Mouse (Mus musculus): ENCODE data around the gene Pms2. TPM values are rescaled to one million over a fixed set of nuclear protein-coding genes. Genes with fewer than 3 reads are reported as not detected.

Pms2 gene
- total RNA-seq (2018; cell fraction: chromatin; rRNA removed) = 10 to 100 TPM in 16 of 26 experiments, 1 to 10 TPM in 10; 2.1 to 34.3 (median 16.2) TPM
- total RNA-seq (2018; cell fraction: cytosol; rRNA removed) = 1 to 10 TPM; 1.3 to 5.6 (median 3.4) TPM
- total RNA-seq (2018; cell fraction: nucleus; rRNA removed) = 10 to 100 TPM in 8 of 26 experiments, 1 to 10 TPM in 18; 1.3 to 22.0 (median 5.6) TPM
- polyA plus RNA-seq (2018) = 2.4 to 5.8 TPM (median 3.8 TPM) in 3 replicates

DNA sequence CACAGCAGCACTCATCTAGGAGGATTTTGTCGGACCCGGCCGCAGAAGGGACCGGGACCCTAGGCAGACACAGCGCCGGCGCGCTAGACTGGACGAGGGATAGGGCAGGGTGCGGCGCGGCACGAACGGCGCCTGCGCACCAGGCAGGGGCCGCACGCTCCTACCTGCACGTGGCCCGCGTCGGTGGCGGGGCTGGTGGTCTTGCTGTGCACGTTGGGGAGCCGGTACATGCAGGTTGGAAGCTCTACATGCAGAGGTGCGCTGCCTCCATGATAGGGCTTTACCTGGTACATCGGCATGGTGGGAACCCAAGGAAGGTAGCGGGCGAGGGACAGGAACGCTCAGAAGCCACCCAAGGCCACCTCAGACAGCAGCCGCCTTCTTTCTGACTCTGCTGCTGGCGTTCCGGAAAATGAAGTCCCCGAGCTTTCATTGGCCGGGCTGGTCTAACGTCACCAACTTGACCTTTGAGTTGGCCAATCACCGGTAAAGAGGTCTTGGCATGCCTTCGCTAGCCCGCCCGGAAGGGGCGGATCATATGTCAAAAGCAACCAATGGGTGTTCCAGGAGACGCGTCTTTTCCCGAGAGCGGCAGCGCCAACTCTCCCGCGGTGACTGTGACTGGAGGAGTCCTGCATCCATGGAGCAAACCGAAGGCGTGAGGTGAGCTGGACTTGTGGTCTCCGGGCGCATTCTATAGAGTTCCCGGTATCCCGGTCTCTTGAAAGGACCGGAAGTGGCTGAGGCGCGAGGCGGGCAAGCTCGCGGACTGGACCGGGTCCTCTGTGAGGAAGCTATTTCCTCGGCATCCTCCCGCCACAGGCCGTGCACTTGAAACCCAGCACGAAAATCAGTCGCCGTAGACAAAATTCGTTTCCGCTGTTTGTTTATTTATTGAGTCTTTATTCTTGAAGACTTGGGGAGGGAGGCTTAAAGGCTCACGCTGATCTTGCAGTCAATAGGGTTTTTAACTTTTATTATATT lies at the start of gene Pms2, which contains the start of gene Aimp2:
Pms2 (plus strand) TSS at position 548 of the 984 bp plus-strand sequence.
Aimp2 (minus strand) TSS at position 431 of the 984 bp plus-strand sequence.
- Histone ChIP-seq H3K36me3 (ENCODE audit: inconsistent target) (no peaks in the 10 kb centered on the region; the same call in 1 of the 2 replicates), H3K4me3 (ENCODE audit: inconsistent target) (peak within 1 kb of the TSS; percentile 87), H3K79me2 (ENCODE audit: inconsistent target) (peaks cover 55% of the 10 kb centered on the region), H3K27ac (peak within 1 kb of the TSS; percentile 25; the same call in 1 of the 2 replicates)
- under 1% methylated on average over 70 of the region's 70 CpGs for WGBS (ENCODE audit: missing documents)

DNA sequence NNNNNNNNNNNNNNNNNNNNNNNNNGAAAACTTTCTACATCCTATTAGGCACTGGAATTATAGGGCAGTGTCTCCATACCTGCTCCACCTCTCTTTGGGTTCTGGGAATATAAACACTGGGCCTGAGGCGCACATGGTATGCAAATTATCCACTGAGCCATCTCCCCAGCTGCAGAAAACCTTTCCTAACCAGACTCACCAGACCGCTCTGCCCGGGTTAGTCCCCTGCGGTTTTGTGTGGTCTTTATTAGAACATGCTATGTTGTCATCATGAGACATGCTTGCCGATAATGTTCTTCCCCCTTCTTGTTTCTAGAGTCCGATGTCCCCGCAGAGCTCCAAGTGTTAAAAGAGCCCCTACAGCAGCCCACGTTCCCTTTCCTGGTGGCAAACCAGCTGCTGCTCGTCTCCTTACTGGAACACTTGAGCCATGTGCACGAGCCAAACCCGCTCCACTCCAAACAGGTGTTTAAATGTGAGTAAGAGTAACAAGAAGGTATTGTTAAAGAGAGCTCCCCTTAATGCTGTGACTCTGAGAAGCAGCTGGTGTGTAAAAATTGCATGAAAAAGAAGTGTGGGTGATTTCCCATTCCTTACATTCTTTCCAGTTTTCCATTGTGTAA lies 38.1 kb upstream of the Pms2 start:
- whole genome bisulfite sequencing (ENCODE audit: missing documents) = 93% methylated on average over 11 of the region's 11 CpGs
- Histone ChIP-seq H3K27ac (no peak overlapping the region), H3K79me2 (ENCODE audit: inconsistent target) (no peaks in the 10 kb centered on the region; the same call in 1 of the 2 replicates), H3K36me3 (ENCODE audit: inconsistent target) (peaks cover 24% of the 10 kb centered on the region), H3K4me3 (ENCODE audit: inconsistent target) (no peak overlapping the region)

DNA sequence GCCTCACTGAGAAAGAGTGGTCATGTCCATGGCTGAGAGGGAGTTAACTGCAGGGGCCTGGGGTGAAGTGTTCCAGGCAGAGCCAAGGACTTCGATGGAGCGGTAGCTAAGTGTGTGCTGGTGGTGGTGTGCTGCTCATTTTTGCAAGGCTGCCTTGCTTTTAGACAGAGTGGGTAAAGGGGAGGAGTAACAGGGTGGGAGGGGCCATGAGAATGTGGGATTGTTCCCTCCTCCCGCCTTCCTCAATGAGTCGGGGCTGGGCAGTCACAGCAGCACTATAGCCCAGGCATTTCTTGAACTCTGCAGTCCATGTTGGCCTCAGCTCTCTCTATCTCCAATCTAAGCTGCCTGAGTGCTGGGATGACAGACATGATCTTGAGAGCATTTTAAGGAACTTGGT lies 35.2 kb upstream of the Pms2 start:
- Histone ChIP-seq H3K79me2 (ENCODE audit: inconsistent target) (no peaks in the 10 kb centered on the region; the same call in 1 of the 2 replicates), H3K4me3 (ENCODE audit: inconsistent target) (no peak overlapping the region), H3K36me3 (ENCODE audit: inconsistent target) (peaks cover 50% of the 10 kb centered on the region), H3K27ac (no peak overlapping the region)
- 71% methylated on average over 4 of the region's 4 CpGs for WGBS (ENCODE audit: missing documents)

DNA sequence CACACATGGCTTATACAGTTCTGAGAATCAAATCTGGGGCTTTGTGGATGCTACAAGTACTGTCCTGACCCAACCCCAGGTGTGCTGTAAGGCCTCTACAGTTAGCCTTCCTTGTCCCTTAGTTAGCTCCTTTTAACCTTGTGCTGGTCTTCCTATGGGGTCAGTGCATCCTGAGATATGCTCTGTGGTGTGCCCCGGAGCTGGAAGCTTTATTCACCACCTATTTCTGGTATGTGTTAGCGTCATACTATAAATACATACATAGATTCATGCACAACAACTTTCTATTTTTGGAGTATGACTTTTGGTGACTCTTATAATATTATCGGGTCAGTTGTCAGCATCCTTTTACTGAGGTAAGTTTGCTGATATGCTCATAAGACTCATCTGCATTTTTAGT lies 24.5 kb upstream of the Pms2 start:
- H3K27ac ChIP-seq = no peak overlapping the region
- 100% methylated on average over 3 of the region's 3 CpGs for WGBS (ENCODE audit: missing documents)

DNA sequence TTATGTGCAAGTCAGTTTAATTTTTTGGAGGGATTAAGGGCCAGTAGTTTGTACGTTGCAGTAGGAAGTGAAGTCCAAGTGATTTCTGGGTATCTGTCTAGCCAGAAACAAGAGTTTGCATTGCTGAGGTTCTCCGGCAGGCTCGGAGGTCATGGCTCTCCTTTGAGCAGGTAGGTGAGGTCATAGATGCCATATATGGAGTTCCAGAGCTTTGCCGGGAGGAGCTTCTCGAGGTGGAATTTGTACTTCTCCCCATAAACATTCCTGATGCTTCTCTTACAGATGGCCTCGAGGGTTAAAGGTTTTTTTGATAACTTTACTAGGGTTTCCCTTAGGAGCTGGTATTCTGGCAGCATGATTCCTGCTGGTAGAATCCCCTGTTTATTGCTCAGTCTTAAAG lies 19.0 kb upstream of the Pms2 start:
- Histone ChIP-seq H3K4me3 (ENCODE audit: inconsistent target) (no peak overlapping the region), H3K79me2 (ENCODE audit: inconsistent target) (no peaks in the 10 kb centered on the region), H3K27ac (no peak overlapping the region), H3K36me3 (ENCODE audit: inconsistent target) (peaks cover 72% of the 10 kb centered on the region)
- WGBS (ENCODE audit: missing documents) = 97% methylated on average over 6 of the region's 6 CpGs

More for the DNA sequence above, 24.5 kb upstream of the Pms2 start:
- Histone ChIP-seq H3K4me3 (ENCODE audit: inconsistent target) (no peak overlapping the region), H3K36me3 (ENCODE audit: inconsistent target) (peaks cover 97% of the 10 kb centered on the region), H3K79me2 (ENCODE audit: inconsistent target) (no peaks in the 10 kb centered on the region)

DNA sequence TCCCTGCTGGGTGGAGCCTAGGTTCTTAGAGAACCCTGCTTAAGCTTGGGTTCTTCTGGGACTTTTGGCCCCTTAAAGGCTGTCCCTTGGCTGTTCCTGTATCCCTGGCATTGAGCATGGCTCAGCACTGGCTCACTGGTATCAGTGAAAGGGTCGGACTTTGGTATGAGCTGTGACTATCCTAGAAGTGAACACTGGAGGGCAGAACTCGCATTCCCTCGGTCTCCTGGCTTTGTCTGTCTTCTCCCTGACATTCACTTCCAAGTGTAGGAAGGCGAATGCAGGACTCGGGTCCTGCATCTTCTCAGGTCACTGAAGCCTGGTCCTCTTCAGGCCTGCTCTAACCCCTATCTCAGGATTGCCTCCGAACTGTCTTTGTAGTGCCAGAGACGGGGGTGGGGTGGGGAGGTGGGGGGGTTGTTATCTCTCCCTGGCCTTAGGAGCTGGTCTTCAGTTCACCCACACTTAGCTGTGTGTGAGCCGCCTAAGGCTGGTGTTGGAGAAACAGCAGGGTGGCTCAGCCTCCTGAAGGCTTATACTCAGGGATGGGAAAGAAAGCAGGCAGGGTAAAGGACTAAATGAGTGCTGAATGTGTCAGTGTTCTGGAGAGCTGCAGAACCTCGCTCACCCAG lies 17.4 kb upstream of the Pms2 start:
- Histone ChIP-seq H3K27ac (no peak overlapping the region), H3K36me3 (ENCODE audit: inconsistent target) (peaks cover 64% of the 10 kb centered on the region), H3K79me2 (ENCODE audit: inconsistent target) (no peaks in the 10 kb centered on the region), H3K4me3 (ENCODE audit: inconsistent target) (no peak overlapping the region)
- 95% methylated on average over 9 of the region's 9 CpGs for WGBS (ENCODE audit: missing documents)

DNA sequence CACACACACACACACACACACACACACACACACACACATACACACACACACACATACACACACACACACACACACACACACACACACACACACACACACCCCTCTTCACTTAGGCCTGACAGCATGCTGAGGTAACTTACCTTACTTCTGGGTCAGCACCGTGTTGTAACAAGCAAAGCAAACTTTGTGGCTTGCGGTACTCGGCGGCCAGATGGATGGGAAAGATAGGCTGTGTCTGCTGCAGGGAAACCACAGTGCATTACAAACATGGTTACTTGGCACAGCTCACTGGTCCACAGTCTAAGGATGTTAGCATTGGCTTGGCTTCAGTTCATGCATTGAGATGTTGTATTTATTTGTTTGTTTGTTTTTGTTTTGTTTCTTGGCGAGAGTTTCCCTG lies 16.4 kb upstream of the Pms2 start:
- whole genome bisulfite sequencing (ENCODE audit: missing documents) = 36% methylated on average over 5 of the region's 5 CpGs
- H3K36me3 ChIP-seq (ENCODE audit: inconsistent target) = peaks cover 65% of the 10 kb centered on the region
- no peak overlapping the region for H3K27ac ChIP-seq
- H3K79me2 ChIP-seq (ENCODE audit: inconsistent target) = no peaks in the 10 kb centered on the region
- no peak overlapping the region for H3K4me3 ChIP-seq (ENCODE audit: inconsistent target)

DNA sequence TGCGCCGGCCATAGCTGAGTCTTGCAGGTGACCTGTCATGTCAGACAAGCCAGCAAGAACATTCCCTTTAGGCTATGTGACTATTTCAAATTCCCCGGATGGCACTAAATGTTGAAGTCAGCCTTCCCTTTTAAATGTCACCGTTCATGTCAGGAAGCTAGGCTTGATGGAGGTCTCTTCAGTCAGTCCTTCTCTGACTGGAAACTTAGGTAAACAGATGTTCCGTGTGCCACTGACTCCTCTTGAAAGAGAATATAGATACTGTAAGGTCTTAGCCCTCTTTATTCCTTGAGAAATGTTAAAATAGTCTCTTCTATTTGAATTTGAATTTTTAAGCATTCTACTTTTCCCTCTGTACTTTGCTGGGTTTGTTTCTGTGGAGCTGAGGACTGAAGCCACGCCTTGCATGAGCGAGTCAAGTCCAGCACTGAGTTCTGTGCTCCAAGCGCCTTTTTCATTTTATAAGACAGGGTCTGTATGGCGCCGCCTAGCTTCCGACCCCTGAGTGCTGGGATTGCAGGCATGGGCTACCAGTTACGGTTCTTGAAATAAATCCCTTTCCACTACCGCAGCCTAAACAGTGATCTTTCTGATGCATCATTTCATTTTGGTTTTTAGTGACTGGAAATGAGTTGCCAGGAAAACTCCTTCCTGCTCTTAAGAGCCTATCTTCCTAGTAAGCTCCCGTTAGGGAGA lies 12.0 kb upstream of the Pms2 start, which contains the start of gene Ankrd61:
Ankrd61 (minus strand) TSS at position 51 of the 696 bp plus-strand sequence.
- Histone ChIP-seq H3K4me3 (ENCODE audit: inconsistent target) (no peak within 1 kb of the TSS), H3K36me3 (ENCODE audit: inconsistent target) (peaks cover 59% of the 10 kb centered on the region), H3K79me2 (ENCODE audit: inconsistent target) (no peaks in the 10 kb centered on the region), H3K27ac (no peak within 1 kb of the TSS)
- 94% methylated on average over 14 of the region's 14 CpGs for WGBS (ENCODE audit: missing documents)

DNA sequence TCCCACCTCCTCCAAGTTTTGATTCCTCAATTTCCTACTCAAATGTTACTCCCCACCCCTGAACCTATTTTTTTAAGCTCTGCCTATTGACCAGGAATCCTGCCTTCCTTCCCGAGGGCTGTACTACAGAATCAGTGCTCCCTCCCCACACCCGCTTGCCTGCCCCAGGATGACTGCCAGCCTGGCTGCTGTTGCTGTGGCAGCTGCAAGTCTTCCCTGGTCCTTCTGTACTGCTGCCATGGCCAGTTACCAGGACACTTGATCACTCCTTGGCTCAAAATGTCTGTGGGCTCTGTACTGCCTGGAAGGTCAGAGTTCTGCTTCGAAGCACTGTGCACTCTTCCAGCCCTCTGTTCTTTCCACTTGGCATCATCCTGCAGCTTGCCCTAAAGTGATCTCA lies 7.7 kb upstream of the Pms2 start:
- H3K27ac ChIP-seq = no peak overlapping the region

DNA sequence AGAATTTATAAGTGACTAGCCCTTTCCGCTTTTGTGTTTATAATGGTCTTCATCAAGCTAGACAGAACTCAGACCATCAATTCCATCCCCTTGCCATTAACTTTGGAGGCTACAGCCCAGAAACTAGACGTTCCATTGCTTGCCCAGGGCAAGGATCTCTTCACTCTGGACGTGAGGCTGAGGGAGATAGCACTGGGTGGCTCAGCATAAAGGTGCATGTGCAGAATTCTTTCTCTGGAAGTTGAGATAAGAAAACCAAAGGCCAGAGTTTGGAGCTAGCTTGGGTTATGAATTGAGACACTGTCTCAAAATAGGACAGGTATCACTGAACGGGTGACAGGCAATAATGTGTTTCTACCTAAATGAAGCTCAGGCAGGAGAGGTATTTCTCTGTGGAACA lies 6.0 kb upstream of the Pms2 start:
- WGBS (ENCODE audit: missing documents) = 98% methylated on average over 4 of the region's 4 CpGs
- Histone ChIP-seq H3K4me3 (ENCODE audit: inconsistent target) (no peak overlapping the region), H3K36me3 (ENCODE audit: inconsistent target) (peaks cover 34% of the 10 kb centered on the region), H3K27ac (no peak overlapping the region), H3K79me2 (ENCODE audit: inconsistent target) (peaks cover 22% of the 10 kb centered on the region)

More for the DNA sequence above, 7.7 kb upstream of the Pms2 start:
- Histone ChIP-seq H3K36me3 (ENCODE audit: inconsistent target) (peaks cover 51% of the 10 kb centered on the region), H3K4me3 (ENCODE audit: inconsistent target) (no peak overlapping the region), H3K79me2 (ENCODE audit: inconsistent target) (peaks cover 5% of the 10 kb centered on the region)
- 98% methylated on average over 3 of the region's 3 CpGs for WGBS (ENCODE audit: missing documents)

DNA sequence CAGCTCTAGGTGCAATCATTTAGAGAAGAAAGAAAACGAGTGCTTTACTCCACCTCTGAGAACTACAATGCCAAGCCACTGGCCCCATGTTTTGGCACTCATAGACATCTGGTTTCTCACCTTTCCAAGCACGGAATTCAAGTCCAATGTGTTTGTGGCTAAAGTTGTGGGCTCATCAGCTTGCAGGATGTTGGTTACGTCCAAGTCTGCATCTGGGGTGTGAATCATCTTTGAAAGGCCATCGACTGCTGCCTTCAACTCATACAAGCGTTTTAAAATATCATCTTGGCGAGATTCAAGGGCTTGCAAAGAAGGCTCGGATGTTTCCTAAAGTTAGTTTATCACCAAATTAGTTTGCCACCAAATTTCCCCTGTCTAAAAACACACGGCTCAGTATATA lies 3.3 kb upstream of the Pms2 start:
- Histone ChIP-seq H3K79me2 (ENCODE audit: inconsistent target) (peaks cover 38% of the 10 kb centered on the region), H3K36me3 (ENCODE audit: inconsistent target) (peaks cover 22% of the 10 kb centered on the region), H3K27ac (no peak overlapping the region), H3K4me3 (ENCODE audit: inconsistent target) (no peak overlapping the region)
- 93% methylated on average over 7 of the region's 8 CpGs for WGBS (ENCODE audit: missing documents)

DNA sequence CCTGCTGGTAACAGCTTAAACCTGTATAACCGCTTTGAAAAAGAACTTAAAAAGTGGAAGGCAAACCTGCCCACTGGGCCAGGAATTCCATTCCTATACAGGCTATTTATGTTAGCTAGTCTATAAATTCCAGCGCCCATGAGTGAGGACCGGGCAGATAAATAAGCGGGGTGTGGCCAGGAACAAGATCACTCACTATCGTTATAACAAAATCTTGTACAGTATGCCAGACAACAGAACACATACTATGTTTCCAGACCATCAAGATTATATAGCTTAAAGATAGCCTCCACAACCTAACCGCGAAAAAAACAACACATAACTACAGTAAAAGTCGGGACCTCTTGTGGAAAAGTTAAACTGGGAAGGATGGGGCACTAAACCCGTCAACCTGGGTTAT lies 838 bp upstream of the Pms2 start:
- Histone ChIP-seq H3K4me3 (ENCODE audit: inconsistent target) (peak overlapping the region; percentile 87), H3K36me3 (ENCODE audit: inconsistent target) (no peaks in the 10 kb centered on the region; the same call in 1 of the 2 replicates), H3K27ac (peak overlapping the region; percentile 19; the same call in 1 of the 2 replicates), H3K79me2 (ENCODE audit: inconsistent target) (peaks cover 55% of the 10 kb centered on the region)
- WGBS (ENCODE audit: missing documents) = 3% methylated on average over 9 of the region's 9 CpGs

DNA sequence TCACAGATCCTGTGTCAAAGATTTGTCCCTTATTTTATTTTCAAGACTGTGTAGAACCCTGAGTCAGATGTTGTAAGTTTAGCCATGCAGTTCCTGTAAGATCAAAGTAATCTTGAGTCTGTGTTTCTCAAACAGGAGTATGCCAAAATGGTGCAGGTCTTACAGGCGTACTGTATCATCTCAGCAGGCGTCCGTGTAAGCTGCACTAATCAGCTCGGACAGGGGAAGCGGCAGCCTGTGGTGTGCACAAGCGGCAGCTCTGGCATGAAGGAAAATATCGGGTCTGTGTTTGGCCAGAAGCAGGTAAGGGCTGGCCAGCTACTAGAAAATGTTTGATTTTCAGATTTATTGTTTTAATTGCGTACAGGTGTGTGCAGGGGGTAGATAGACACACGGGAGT lies 6.5 kb downstream of the Pms2 start:
- Histone ChIP-seq H3K36me3 (ENCODE audit: inconsistent target) (peaks cover 13% of the 10 kb centered on the region; the same call in 1 of the 2 replicates), H3K27ac (no peak overlapping the region), H3K4me3 (ENCODE audit: inconsistent target) (no peak overlapping the region), H3K79me2 (ENCODE audit: inconsistent target) (peaks cover 19% of the 10 kb centered on the region)
- WGBS (ENCODE audit: missing documents) = 95% methylated on average over 9 of the region's 9 CpGs
